Mouse (Mus musculus): ENCODE results near the gene F2rl3. TPM values are rescaled to one million over a fixed set of nuclear protein-coding genes. Genes with fewer than 3 reads are reported as not detected.

Gene F2rl3
- polyA plus RNA-seq, 1 experiment from 2014 or later = 0.46 TPM

DNA sequence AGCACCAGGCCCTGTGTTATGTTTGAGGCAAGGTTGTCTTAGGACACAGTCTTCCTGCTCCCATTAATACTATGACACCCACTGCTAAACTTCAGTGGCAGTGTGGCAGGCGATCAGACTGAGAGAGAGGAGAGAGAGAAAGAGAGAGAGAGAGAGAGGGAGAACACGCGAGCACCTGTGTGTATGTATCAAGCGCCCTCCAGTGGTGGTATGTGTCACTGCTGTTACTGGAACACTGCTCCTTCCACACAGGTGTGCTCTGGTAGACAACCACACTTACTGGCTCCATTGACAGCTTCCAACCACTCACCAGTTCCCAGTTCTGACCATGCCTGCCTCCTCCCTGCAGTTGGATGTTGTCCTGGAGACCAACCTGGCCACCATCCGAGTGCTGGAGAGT, 15.6 kb upstream of the F2rl3 start:
- WGBS = 40% methylated on average over 5 of the region's 5 CpGs
- Histone ChIP-seq H3K27me3 (replicated peaks; ENCODE audit: control insufficient read depth, insufficient read depth, low read length) (no peaks in the 10 kb centered on the region), H3K27ac (ENCODE audit: low read depth, low read length) (no peak overlapping the region), H3K4me3 (ENCODE audit: low read length) (no peak overlapping the region), H3K9ac (ENCODE audit: low read depth, low read length) (no peak overlapping the region), H3K4me2 (ENCODE audit: low read length) (no peak overlapping the region), H3K9me3 (ENCODE audit: control insufficient read depth, low read length) (no peaks in the 10 kb centered on the region), H3K36me3 (ENCODE audit: control insufficient read depth, insufficient read depth, low read length) (peaks cover 76% of the 10 kb centered on the region), H3K4me1 (ENCODE audit: control insufficient read depth, insufficient read depth, low read depth, low read length) (no peaks in the 10 kb centered on the region)
- ATAC-seq = peak; percentile 37

DNA sequence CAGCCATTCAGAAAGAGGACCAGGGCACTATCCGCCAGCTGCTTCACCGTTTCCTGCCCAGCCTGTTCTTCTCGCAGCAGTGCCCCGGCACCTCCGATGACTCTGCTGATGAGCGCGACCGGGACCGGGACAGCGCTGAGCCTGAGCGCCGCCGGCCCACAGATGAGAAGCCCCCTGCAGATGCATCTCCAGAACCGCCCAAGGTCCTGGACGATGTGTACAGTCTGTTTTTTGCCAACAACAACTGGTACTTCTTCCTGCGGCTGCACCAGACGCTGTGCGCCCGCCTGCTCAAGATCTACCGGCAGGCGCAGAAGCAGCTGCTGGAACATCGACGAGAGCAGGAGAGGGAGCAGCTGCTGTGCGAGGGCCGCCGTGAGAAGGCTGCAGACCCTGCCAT, 11.8 kb upstream of the F2rl3 start:
- no peak overlapping the region for H3K4me3 ChIP-seq (ENCODE audit: low read length)
- no peaks in the 10 kb centered on the region for H3K9me3 ChIP-seq (ENCODE audit: control insufficient read depth, low read length)
- ATAC-seq = no peak
- no peaks in the 10 kb centered on the region for H3K27me3 ChIP-seq (replicated peaks; ENCODE audit: control insufficient read depth, insufficient read depth, low read length)
- 93% methylated on average over 26 of the region's 26 CpGs for WGBS
- H3K36me3 ChIP-seq (ENCODE audit: control insufficient read depth, insufficient read depth, low read length) = peaks cover 76% of the 10 kb centered on the region
- H3K4me2 ChIP-seq (ENCODE audit: low read length) = no peak overlapping the region
- no peak overlapping the region for H3K27ac ChIP-seq (ENCODE audit: low read depth, low read length)
- H3K4me1 ChIP-seq (ENCODE audit: control insufficient read depth, insufficient read depth, low read depth, low read length) = no peaks in the 10 kb centered on the region
- H3K9ac ChIP-seq (ENCODE audit: low read depth, low read length) = no peak overlapping the region

DNA sequence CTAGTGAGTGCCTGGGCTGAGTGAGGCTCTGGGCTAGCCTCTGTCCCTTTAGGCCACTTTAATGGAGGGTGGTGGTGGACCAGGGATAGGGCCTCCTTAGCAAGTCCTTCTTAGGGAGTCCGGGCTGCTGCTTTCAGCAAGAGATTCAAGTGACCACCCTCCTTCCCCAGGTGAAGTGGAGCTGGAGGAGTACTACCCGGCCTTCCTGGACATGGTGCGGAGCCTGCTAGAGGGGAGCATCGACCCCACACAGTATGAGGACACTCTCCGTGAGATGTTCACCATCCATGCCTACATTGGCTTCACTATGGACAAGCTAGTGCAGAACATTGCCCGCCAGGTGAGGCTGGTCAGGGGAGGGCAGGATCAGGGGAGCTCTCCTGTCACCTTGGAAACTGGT, 11.4 kb upstream of the F2rl3 start:
- H3K36me3 ChIP-seq (ENCODE audit: control insufficient read depth, insufficient read depth, low read length) = peaks cover 72% of the 10 kb centered on the region
- H3K9ac ChIP-seq (ENCODE audit: low read depth, low read length) = no peak overlapping the region
- no peak for ATAC-seq
- H3K27ac ChIP-seq (ENCODE audit: low read depth, low read length) = no peak overlapping the region
- 95% methylated on average over 6 of the region's 6 CpGs for WGBS
- H3K27me3 ChIP-seq (replicated peaks; ENCODE audit: control insufficient read depth, insufficient read depth, low read length) = no peaks in the 10 kb centered on the region
- H3K9me3 ChIP-seq (ENCODE audit: control insufficient read depth, low read length) = no peaks in the 10 kb centered on the region
- no peak overlapping the region for H3K4me2 ChIP-seq (ENCODE audit: low read length)
- no peak overlapping the region for H3K4me3 ChIP-seq (ENCODE audit: low read length)
- H3K4me1 ChIP-seq (ENCODE audit: control insufficient read depth, insufficient read depth, low read depth, low read length) = no peaks in the 10 kb centered on the region

DNA sequence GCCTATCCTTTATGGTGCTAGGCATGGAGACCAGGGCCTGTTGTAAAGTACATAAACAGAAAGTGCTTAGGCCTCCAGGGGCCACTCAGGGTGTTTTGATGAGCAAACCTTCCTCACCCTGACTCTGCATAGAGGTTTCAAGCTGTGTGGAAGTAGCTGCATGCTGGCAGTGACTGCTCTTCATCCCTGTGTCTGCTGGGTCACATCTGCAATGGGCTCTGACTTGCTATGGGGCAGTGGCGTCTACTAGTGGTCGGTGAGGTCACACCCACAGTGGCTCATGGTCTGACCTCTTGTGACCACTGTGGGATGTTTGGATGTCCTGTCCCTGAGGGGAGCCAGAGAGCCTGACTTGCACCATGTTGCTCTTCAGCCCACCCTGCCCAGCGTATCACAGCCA, 10.6 kb upstream of the F2rl3 start:
- Histone ChIP-seq H3K4me1 (ENCODE audit: control insufficient read depth, insufficient read depth, low read depth, low read length) (no peaks in the 10 kb centered on the region), H3K27ac (ENCODE audit: low read depth, low read length) (no peak overlapping the region)
- WGBS = 77% methylated on average over 3 of the region's 3 CpGs

GRCm38 (mm10) chr8:72752289-72752688, 9.4 kb upstream of the F2rl3 start:
- Histone ChIP-seq H3K36me3 (ENCODE audit: control insufficient read depth, insufficient read depth, low read length) (peaks cover 74% of the 10 kb centered on the region), H3K4me3 (ENCODE audit: low read length) (no peak overlapping the region), H3K27me3 (replicated peaks; ENCODE audit: control insufficient read depth, insufficient read depth, low read length) (no peaks in the 10 kb centered on the region), H3K27ac (ENCODE audit: low read depth, low read length) (no peak overlapping the region), H3K4me1 (ENCODE audit: control insufficient read depth, insufficient read depth, low read depth, low read length) (no peaks in the 10 kb centered on the region), H3K9me3 (ENCODE audit: control insufficient read depth, low read length) (no peaks in the 10 kb centered on the region), H3K4me2 (ENCODE audit: low read length) (no peak overlapping the region), H3K9ac (ENCODE audit: low read depth, low read length) (no peak overlapping the region)
- 88% methylated on average over 3 of the region's 3 CpGs for WGBS
- no peak for ATAC-seq

More for the DNA sequence above, 10.6 kb upstream of the F2rl3 start:
- ATAC-seq = no peak
- H3K36me3 ChIP-seq (ENCODE audit: control insufficient read depth, insufficient read depth, low read length) = peaks cover 74% of the 10 kb centered on the region
- H3K9me3 ChIP-seq (ENCODE audit: control insufficient read depth, low read length) = no peaks in the 10 kb centered on the region
- H3K27me3 ChIP-seq (replicated peaks; ENCODE audit: control insufficient read depth, insufficient read depth, low read length) = no peaks in the 10 kb centered on the region
- H3K9ac ChIP-seq (ENCODE audit: low read depth, low read length) = no peak overlapping the region
- no peak overlapping the region for H3K4me2 ChIP-seq (ENCODE audit: low read length)
- H3K4me3 ChIP-seq (ENCODE audit: low read length) = no peak overlapping the region

- H3K27ac ChIP-seq (ENCODE audit: low read depth, low read length) = no peak overlapping the region
- H3K4me1 ChIP-seq (ENCODE audit: control insufficient read depth, insufficient read depth, low read depth, low read length) = no peaks in the 10 kb centered on the region
- WGBS = 90% methylated on average over 9 of the region's 9 CpGs
- no peak overlapping the region for H3K9ac ChIP-seq (ENCODE audit: low read depth, low read length)
- H3K4me2 ChIP-seq (ENCODE audit: low read length) = no peak overlapping the region
- peaks cover 75% of the 10 kb centered on the region for H3K36me3 ChIP-seq (ENCODE audit: control insufficient read depth, insufficient read depth, low read length)
- no peaks in the 10 kb centered on the region for H3K27me3 ChIP-seq (replicated peaks; ENCODE audit: control insufficient read depth, insufficient read depth, low read length)
- no peak for ATAC-seq
- H3K9me3 ChIP-seq (ENCODE audit: control insufficient read depth, low read length) = no peaks in the 10 kb centered on the region
- no peak overlapping the region for H3K4me3 ChIP-seq (ENCODE audit: low read length)
Observed at GRCm38 (mm10) chr8:72753165-72753564, 8.5 kb upstream of the F2rl3 start.

DNA sequence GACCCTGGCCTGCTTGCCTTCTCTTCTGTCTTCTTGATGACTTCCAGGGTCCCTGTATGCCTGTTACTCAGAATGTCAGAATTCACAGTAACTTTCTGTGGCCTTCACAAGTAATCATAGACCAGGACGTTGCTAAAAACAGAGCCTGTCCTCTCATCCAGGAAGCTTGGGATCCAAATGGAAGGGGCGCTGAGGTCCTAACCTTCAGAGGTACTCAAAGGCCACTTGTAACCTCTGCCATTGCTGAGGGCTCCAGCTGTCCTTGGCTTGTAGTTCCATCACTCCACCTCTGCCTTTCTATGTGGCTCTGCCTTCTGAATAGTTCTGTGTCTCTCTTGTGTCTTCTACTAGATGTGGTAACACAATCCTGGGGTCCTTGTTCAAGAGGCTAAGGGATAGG, 7.9 kb upstream of the F2rl3 start:
- Histone ChIP-seq H3K4me3 (ENCODE audit: low read length) (no peak overlapping the region), H3K9ac (ENCODE audit: low read depth, low read length) (no peak overlapping the region), H3K9me3 (ENCODE audit: control insufficient read depth, low read length) (no peaks in the 10 kb centered on the region), H3K27ac (ENCODE audit: low read depth, low read length) (no peak overlapping the region), H3K4me2 (ENCODE audit: low read length) (no peak overlapping the region), H3K27me3 (replicated peaks; ENCODE audit: control insufficient read depth, insufficient read depth, low read length) (no peaks in the 10 kb centered on the region), H3K4me1 (ENCODE audit: control insufficient read depth, insufficient read depth, low read depth, low read length) (no peaks in the 10 kb centered on the region), H3K36me3 (ENCODE audit: control insufficient read depth, insufficient read depth, low read length) (peaks cover 74% of the 10 kb centered on the region)
- WGBS = 93% methylated on average over 2 of the region's 2 CpGs
- no peak for ATAC-seq

- H3K27ac ChIP-seq (ENCODE audit: low read depth, low read length) = no peak overlapping the region
- H3K4me1 ChIP-seq (ENCODE audit: control insufficient read depth, insufficient read depth, low read depth, low read length) = no peaks in the 10 kb centered on the region
- no peaks in the 10 kb centered on the region for H3K27me3 ChIP-seq (replicated peaks; ENCODE audit: control insufficient read depth, insufficient read depth, low read length)
- H3K4me2 ChIP-seq (ENCODE audit: low read length) = no peak overlapping the region
- no peak for ATAC-seq
- no peak overlapping the region for H3K9ac ChIP-seq (ENCODE audit: low read depth, low read length)
- 95% methylated on average over 2 of the region's 2 CpGs for whole genome bisulfite sequencing
- no peaks in the 10 kb centered on the region for H3K9me3 ChIP-seq (ENCODE audit: control insufficient read depth, low read length)
- H3K4me3 ChIP-seq (ENCODE audit: low read length) = no peak overlapping the region
- H3K36me3 ChIP-seq (ENCODE audit: control insufficient read depth, insufficient read depth, low read length) = peaks cover 55% of the 10 kb centered on the region
Observed at GRCm38 (mm10) chr8:72756031-72756430, 5.6 kb upstream of the F2rl3 start.

DNA sequence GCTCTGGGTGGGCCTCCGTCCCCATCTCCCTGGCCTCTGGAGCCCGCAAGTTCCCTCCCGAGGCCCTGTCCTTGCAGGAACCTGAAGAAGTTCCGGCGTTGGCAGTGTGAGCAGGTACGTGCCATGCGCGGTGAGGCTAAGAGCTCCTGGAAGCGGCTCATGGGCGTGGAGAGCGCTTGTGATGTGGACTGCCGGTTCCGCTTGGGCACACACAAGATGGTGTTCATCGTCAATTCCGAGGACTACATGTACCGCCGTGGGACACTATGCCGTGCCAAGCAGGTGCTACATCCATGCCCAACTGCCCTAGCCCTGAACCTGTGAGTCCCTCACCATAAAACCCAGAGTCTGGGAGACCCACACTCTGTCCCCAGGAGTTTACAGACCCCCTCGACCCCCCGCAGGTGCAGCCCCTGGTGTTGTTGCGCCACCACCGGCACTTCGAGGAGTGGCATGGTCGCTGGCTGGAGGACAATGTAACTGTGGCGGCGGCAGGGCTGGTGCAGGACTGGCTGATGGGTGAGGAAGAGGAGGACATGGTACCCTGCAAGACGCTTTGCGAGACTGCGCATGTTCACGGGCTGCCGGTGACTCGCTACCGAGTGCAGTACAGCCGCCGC, 4.8 kb upstream of the F2rl3 start:
- no peak overlapping the region for H3K9ac ChIP-seq (ENCODE audit: low read depth, low read length)
- H3K4me2 ChIP-seq (ENCODE audit: low read length) = no peak overlapping the region
- no peaks in the 10 kb centered on the region for H3K4me1 ChIP-seq (ENCODE audit: control insufficient read depth, insufficient read depth, low read depth, low read length)
- H3K27ac ChIP-seq (ENCODE audit: low read depth, low read length) = no peak overlapping the region
- ATAC-seq = 0 out of 2 replicates have a peak, but pooled peaks have one; percentile 10
- 97% methylated on average over 33 of the region's 35 CpGs for WGBS
- H3K9me3 ChIP-seq (ENCODE audit: control insufficient read depth, low read length) = no peaks in the 10 kb centered on the region
- H3K36me3 ChIP-seq (ENCODE audit: control insufficient read depth, insufficient read depth, low read length) = peaks cover 49% of the 10 kb centered on the region
- no peaks in the 10 kb centered on the region for H3K27me3 ChIP-seq (replicated peaks; ENCODE audit: control insufficient read depth, insufficient read depth, low read length)
- no peak overlapping the region for H3K4me3 ChIP-seq (ENCODE audit: low read length)

Data from hindbrain, embryonic 16.5 days (tissue).